Mouse (Mus musculus) urinary bladder, postnatal 14 days (tissue): Measurements from ENCODE around the gene Slc25a28.
A peak's percentile ranks its signal among the peaks of the same experiment; 100 is the strongest.

Experiments used
- DNase-seq: peaks from one replicate; pipeline ENCODE4 v3.0.0; 2021; ENCODE audit warnings: low spot score

The Slc25a28 gene

DNA sequence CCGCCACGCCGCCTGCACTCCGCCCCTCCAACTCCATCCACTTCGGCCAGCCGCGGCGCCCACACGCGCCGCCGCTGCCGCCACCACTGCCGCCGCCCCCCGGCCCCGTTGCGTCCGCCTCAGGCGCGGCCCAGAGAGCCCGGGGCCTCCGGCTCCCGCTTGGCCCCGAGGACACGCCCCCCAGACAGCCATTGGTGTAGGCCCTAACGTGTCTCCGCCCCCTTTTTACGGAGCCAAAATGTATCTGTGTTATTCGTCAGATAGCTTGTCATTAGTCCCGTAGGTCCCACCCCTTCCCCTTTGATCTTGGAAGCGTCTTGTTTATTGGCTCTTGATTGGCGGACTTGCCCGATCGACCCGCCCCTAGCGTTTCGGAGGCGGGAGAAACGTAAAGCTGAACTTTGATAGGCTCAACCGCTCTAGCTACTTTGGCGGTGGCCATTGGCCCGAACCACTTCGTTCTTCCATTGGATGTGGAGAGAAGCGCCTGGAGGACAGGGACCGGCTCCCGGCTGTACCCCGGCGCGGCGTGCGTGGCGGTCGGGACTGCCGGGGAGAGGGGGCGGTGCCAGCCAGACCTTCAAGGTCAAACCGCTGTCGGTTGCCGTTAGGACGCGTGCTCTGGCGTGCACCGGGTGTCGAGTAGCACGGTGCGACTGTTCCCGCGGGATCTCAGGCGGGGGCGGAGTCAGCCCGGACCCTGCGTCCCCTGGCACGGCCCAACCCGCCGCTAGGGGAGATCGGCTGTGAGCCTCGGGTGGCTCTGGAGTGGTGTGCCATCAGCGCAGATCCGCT lies at the start of gene Slc25a28:
Gene Slc25a28, minus strand, starts transcription at position 152 of the 795 bp plus-strand sequence.
- DNase-seq, result peak; percentile 98

DNA sequence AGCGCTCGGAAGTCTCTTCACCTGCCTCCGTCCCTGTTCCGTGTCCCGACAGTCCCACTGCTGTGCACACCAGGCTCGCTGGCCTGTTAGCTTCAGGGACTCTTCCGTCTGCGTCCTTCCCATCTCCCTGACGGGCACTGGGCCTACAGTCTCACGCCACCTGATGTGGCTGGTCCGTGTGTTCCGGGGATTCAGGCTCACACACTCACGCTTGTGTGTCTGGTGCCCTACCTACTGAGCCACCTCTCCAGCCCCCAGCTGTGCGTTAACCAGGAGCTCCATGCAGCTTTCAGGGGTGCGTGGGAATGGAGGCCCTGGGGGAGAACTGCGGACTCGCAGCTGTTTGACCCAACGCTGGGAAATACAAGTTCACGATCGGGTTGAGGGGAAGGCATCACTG lies 49.5 kb upstream of the Slc25a28 start:
- no peak for DNase-seq

- no peak for DNase-seq
Observed at GRCm38 (mm10) chr19:43723501-43723900, 48.8 kb upstream of the Slc25a28 start.

DNA sequence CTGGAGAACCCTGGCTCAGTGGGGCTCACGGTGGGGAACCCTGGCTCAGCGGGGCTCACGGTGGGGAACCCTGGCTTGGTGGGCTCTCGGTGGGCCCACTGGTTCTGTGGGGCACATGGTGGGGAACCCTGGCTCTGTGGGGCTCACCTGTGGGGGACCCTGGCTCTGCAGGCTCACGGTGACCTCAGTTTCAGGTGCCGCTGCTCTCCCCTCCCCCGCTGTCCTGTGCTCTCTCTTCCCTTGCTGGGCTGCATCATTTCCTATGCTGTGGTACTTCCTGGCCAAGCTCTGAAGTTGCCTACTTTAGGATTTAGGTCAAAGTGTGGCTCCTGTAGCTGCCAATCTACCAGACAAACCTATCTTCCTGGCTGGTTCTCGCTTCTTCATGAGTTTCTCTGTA lies 48.2 kb upstream of the Slc25a28 start:
- no peak for DNase-seq

DNA sequence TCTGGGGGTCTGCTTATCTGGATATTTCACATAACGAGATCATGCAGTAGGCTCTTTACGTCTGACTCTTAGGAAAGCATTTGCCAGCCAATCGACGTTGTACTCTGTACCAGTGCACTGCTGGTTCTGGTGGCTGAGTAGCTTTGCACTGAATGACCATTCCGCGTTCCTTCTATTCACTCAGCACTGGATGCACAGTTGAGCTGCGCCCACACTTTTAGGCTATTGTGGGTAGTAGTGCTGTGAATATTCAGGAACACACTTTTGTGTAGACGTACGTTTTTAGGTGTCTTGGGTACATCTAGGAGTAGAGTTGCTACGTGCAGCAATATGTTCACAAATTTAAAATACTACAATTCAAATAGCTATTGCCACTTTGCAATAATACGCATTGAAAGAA lies 45.4 kb upstream of the Slc25a28 start:
- DNase-seq, result no peak

GRCm38 (mm10) chr19:43711971-43712370 lies 37.3 kb upstream of the Slc25a28 start:
- DNase-seq, result no peak

GRCm38 (mm10) chr19:43711159-43711916 lies 36.7 kb upstream of the Slc25a28 start:
- DNase-seq, result no peak

GRCm38 (mm10) chr19:43709317-43709716 lies 34.6 kb upstream of the Slc25a28 start:
- DNase-seq, result no peak

GRCm38 (mm10) chr19:43708206-43708605 lies 33.5 kb upstream of the Slc25a28 start:
- DNase-seq, result no peak

- DNase-seq, result no peak
Observed at GRCm38 (mm10) chr19:43704787-43705497, 30.3 kb upstream of the Slc25a28 start.

- DNase-seq, result no peak
Observed at GRCm38 (mm10) chr19:43704211-43704610, 29.5 kb upstream of the Slc25a28 start.

GRCm38 (mm10) chr19:43699763-43700155 lies 25.1 kb upstream of the Slc25a28 start:
- no peak for DNase-seq

- no peak for DNase-seq
Observed at GRCm38 (mm10) chr19:43699021-43699762, 24.5 kb upstream of the Slc25a28 start.

DNA sequence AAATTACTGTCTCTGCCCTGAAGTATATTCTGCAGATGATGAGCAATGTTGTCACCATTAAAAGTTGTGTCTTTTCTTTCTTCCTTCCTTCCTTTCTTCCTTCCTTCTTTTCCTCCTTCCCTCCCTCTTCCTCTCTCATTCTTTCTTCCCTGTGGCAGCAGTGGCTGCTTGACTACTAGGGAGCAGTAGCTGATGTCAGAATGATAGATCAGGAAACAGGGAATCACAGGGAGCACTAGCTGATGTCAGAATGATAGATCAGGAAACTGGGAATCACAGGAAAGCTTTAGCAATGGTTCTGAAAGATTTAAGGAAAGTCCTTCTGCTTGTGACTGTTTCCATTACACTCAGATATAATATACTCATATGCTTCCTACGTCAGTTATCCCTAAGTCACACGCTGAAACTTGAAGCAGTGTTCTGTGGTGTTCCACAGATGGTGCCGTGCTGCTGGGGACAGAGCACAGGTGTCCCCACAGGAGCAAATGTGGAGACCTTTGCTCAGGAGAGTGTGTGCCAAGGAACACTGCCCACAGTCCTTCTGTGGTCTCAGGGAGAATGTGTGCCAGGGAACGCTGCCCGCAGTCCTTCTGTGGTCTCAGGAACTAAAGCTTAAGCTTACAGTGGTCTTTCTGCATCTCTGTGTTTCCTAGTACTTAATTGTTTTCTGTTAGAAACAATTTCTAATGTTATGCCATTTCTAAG lies 23.1 kb upstream of the Slc25a28 start:
- no peak for DNase-seq

- no peak for DNase-seq
Observed at GRCm38 (mm10) chr19:43695514-43695964, 20.9 kb upstream of the Slc25a28 start.

DNA sequence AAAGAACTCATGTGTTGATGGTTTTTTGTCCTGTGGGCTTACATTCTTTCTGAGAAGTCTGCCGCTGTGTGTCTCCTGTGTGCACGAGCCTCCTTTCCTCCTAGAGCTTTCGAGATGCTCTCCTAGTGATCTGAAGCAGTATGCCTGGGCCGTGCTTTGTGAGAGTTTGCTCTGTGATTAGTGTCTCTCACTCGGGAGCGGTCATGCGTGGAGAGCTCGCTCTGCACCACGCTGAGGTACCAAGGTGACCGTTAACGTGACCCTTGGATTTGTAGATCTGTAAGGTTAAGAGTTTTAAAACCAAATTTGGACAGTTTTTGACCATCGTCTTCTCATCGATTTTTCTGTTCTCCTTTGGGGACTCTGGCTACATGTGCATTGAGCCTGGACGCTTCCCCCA lies 18.1 kb upstream of the Slc25a28 start:
- no peak for DNase-seq

DNA sequence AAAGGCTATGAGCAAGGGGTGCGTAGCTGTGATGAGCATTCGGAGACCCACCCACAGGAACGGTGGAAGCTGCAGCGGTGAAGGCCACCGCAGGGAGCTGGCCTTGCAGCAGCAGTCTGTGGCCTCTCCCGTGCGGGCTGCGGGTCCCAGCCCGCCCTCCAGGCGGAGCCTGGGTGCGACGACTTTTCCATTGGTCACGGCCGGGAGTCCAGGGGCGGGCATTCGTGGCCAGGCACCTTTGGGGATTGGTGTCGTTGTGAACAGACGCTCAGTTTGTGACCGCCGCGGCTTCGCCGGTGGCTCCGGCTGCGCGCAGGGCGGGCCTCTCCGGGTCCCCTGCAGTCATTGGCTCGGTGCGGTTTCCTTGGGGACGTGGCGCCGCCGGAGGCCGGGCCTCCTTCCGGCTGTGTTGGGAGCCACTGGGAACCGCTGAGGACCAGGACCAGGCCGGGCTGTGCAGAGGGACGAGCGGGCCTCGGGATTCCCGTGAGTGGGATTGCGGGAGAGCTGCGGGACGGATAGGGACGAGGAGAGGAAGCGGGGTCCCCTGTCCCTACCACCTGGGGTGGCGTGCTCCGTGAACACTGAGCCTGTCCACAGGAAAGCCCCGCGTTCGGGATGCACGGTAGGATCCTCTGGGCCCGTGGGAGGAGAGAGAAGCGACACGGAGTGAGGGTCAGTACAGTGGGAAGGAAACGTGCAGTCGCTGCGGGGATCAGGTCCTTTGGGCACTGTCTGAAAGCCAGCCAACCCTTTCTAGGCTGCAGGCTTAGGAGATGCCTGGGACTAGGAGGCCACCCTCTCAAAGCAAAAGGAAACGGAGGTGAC lies 15.0 kb upstream of the Slc25a28 start, which contains the start of gene Entpd7:
Gene Entpd7, plus strand, starts transcription at position 254 of the 828 bp plus-strand sequence.
- DNase-seq, result peak; percentile 96

DNA sequence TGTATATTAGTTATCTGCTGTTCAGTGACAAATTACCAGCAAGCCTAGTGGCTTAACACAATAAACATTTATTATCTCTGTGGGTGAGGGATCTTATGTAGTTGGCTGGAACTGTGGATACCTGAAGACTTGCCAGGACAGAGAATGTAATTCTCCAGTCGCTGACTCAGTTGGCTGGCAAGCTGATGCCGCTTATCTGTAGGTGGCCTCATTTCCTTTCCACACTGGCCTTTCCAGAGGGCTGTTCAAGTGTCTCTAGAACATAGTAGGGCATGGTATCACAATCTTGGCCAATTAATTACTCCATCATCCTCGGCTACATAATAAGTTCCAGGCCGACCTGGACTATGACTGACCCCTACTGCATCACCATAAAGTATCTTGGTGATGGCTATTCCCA lies 6.9 kb upstream of the Slc25a28 start:
- no peak for DNase-seq

- no peak for DNase-seq
Observed at GRCm38 (mm10) chr19:43679474-43679981, 4.8 kb upstream of the Slc25a28 start.

GRCm38 (mm10) chr19:43678467-43679003 lies 3.9 kb upstream of the Slc25a28 start:
- no peak for DNase-seq
